Mouse (Mus musculus) retina, embryonic 14.5 days (tissue): ENCODE data around the gene Card6.
A peak's percentile ranks its signal among the peaks of the same experiment; 100 is the strongest.

Experiments
- DNase-seq: peaks from one replicate; pipeline ENCODE4 v3.0.0-alpha.2; 2015; ENCODE audit warnings: low spot score

Gene Card6

DNA sequence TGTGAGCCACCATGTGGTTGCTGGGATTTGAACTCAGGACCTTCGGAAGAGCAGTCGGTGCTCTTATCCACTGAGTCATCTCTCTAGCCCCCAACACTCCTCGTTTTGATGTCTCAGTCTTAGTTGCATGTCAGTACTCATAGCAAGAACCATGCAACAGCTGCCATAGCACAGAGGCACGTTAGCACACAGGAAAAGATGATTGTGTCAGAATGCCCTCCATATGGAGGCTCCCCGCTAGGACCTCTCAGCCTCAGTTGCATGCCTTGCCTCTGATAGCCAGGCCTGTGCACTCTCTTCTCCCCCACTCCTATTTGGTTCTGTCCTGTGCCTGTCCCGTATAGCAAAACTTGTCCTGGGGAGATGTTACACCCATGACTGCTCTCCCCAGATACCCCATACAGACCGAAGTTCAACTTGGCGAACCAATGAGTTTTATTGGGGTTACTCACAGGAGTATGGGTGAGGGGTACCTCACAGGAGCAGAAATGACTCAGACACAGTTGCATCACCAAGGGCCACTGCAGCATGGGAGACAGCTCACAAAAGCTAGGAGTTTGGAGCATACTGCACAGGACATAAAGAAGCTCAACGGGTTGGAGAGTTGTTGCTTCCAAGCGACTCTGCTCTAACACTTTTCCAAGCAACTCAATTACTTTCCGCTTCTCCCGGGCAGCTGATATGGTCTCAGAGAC is 20.9 kb upstream of the Card6 start:
- DNase-seq: no peak

DNA sequence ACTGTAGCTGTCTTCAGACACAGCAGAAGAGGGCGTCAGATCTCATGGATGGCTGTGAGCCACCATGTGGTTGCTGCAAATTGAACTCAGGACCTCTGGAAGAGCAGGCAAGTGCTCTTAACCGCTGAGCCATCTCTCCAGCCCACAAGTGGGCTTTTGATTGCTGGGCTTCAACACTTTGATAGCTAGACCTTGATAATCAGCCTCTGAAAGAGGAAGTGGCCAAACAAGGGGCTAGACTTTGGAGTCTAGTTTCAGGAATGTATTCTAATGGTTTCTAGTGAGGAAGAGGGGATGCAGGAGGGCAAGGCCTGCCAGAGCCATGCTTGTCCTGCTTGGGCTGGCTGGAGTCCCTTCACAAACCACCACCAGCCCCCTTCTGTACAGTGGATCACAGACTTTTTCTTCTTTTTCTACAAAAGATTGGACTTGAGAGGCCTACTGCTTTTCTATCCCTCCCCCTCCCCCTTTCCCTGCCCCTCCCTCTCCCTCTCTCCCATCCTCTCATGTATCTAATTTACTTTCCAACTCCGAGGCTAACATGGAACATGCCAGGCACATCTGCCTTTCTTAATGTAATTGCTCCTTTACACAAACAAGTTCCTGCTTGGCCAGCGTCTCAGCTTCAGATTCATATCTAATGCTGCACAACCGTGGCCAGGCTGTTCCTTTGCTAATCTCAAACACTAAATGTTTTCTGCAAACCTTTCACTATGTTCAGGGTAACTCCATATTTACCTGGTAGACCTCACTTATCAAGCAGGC is 20.0 kb upstream of the Card6 start:
- no peak for DNase-seq

DNA sequence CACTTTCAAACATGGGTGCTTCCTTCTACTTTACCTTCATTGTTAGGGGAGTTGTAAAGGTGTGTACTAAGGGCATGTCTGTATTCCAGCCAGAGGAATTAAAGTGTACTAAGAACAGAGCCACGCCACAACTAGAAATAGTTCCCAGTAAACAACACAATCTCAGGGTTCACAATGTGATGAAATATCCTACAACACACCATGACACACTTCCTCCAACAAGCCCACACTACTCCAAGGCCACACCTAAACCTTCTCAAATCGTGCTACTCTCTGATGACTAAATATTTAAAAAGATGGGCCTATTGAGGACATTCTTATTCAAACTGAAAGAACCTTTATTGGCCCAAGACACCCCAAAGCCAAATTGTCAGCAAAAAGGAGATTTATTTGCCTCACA is 19.1 kb upstream of the Card6 start:
- no peak for DNase-seq

DNA sequence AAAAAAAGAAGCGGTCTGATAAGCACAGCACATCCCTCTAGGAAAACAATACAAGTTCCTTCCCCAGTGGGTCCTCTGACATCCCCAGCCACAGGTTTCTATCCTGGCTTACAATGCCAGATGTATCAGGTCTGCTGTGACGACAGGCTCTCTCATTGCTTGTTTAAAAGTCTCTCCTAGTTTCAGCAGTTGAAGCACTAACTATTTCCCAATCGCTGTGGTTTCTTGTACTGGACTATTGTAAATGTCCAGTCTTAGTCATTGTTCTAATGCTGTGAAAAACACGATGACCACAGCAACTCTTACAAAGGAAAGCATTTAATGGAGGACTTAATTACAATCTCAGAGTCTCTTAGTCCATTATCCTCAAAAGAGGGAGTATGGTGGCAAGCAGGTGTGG is 18.1 kb upstream of the Card6 start:
- no peak for DNase-seq

DNA sequence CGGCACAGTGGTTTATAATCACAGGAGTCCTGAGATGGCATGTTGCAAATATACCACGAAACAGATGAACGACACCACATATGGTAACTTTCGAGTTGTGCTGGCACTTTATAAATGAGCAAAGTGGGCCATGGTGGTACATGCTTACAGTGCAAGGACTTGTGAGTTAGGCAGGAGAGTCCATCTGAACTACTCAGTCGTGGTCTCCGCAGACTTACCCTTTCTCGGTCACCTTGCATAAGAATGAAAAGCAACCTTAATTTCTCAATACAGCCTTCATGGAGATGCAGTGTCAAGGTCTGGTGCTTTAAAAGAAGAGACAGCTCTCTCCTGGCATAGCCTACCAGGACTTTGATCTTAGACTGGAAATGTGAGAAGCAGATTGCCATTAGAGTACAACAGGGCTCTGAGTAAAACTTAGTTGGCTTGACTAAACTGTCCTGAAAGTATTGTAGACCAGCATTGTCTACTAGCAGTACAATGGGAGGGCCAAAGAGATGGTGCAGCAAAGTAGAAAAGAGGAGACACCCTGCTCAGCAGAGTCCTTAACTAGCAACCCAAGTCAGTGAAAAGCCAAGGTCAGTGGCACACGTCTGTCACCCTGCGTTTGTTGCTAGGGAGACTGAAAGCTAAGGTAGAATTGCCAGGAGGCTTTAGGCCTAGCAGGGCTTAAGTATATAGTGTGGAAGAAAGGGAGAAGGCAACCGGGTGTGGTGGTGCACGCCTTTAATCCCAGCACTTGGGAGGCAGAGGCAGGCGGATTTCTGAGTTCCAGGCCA is 13.4 kb upstream of the Card6 start:
- DNase-seq: no peak

DNA sequence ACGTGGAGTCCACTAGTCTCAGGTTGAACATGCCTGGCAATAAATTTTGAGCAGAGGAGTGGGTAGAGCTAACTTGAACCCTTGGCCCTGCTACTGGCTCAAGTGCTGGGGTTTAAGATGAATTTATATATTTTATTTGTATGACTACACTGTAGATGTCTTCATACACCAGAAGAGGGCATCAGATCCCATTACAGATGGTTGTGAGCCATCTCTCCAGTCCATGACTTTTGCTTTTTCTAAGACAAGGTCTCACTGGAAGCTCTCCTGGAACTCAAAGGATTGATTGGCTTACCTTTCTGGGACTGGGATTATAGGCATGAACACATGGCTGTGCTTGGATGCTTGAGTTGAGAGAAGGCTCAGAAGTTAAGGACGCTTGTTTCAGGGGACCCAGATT is 11.4 kb upstream of the Card6 start:
- DNase-seq: no peak

DNA sequence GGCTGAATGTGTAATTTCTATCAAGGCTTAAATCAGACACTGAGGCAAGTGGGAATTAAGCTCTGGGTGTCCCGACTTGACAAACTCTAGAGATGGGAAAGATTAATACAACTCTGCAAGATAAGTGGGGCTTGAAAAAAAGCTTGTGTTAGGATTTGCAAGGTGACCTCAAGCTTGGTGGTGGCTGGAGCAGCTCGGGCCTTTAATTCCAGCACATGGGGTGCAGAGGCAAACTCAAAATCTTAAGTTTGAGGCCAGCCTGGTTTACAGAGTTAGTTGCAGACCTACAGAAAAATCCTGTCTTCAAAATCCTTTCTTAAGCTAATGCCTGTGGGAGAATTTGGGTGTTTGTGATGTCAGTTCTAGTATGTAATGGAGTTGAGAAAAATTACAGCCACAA is 10.9 kb upstream of the Card6 start:
- DNase-seq: no peak

DNA sequence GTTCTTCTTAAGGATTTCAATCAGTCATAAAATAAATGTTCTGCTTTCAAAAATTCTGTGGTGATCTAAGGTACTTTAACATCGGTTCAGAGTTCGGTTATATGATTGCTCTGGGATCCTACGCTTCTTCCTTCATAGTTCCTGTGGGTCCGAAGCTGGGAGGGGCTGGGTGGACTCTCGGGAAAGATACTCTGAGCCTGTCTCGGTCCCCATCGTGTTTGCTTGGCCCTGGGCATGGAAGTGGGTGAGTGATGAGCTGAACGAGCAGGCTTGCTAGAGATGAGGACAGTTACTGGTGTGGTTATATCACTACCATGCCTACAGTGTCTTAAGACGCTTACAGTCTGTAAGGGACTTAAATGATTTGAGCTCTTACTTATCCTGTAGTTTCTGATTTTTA is 10.3 kb upstream of the Card6 start:
- DNase-seq: no peak

DNA sequence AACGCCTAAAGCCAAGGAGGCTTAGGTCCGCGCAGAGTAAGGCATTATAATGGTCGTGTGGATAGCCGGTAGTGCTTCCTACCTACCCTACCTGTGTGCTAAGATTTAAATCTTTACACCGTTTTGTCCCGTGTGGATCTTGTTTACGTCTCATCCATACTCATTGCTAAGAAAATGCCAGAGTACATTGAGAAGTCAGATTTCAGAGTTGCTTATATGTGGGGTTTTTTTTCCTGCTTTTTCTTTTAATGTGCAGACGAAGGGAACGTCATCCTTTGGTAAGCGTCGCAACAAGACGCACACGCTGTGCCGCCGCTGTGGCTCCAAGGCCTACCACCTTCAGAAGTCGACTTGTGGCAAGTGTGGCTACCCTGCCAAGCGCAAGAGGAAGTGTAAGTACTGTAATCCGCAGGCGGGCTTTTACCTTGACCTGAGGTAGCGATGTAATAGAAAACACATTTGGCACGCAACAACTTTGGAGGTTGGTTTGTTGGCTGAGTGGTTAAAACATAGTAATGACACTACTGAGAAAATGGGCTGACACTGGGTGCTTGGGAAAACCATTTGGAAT is 8.8 kb upstream of the Card6 start:
- DNase-seq: no peak

DNA sequence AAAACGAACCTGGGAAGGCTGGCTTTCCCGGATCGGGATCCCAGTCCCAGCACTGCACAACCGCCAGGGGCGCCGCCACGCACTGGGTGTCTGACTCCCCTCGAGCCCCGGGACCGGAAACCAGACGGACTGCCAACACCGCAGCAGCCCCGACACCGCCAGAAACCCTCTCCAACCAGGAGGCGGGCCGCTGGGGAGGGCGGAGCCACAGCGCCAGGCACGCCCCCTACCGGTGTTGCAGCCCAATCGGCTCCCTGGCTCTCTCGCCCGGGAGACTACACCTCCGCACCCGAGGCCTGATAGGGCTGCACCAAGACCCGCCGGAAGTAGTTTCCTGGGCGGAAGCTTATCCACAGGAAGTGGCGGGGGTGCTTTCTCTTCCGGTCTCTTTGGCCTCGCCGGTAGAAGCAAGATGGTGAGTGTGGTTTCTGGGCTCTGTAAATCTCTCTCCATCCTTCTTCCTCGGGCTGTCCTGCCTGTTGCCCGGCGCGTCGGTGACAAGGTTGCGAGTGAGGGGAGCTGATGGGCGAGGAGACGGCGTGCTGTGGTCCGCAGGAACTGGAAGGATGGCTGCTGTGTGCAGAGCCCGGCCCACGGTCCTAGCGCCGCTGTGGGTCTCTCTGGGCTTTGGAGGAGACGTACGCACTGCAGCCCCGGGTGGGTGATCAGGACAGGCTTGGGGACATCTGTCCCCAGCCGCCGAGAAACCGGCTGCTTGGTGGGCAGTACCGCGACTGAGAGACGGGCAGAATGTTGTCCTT is 8.1 kb upstream of the Card6 start, which contains the start of gene Rpl37:
Rpl37 (plus strand) TSS at position 376 of the 761 bp plus-strand sequence.
- DNase-seq: peak; percentile 99

DNA sequence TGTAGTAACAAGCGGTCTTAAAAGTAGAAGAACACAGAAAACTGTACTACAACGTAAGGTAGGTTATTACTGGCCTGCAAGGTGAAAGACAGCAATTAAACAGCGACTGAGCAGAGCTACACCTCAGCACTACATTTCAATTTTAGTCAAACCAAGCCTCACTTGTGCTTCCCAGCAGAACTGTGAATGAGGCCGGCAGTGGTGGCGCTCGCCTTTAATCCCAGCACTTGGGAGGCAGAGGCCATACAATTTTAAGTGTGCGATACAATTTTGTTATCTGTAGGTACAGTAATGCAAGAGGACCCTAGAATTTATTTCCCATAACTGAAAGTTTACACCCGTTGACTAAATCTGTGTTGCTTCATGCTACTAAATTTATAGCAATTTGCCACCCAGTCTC is 6.8 kb upstream of the Card6 start:
- no peak for DNase-seq

DNA sequence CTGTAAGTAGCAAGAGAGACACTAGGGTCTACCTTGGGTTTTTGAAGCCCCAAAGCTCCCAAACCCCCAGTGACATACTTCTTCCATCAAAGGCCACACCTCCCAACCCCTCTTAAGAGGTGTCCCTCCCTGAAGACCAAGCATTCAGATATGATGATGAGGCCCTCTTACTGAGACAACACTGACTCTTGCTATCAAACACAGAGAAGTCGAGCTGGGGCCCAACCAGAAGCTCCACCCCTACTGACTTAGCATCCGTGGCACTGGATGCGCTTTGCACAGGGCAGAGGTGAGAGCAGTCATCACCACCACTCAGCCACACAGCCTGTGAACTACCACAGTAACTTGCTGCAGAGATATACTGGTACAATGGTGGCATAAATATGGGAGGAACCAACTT is 4.3 kb upstream of the Card6 start:
- no peak for DNase-seq

DNA sequence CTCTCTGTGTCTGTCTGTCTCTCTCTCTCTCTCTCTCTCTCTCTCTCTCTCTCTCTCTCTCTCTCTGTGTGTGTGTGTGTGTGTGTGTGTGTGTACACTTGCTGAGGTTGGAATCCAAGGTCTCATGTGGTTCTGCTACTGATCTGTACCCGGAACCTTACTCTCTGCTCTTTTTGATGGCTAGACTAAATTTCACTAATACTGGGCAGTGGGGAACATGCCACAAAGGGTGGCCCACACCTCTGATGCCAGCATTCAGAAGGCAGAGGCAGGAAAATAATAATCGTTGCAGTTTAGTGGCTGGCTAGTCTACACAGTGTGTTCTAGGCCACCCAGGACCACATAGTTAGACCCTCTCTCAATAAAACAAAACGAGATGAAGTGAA is 309 bp upstream of the Card6 start:
- DNase-seq: no peak

DNA sequence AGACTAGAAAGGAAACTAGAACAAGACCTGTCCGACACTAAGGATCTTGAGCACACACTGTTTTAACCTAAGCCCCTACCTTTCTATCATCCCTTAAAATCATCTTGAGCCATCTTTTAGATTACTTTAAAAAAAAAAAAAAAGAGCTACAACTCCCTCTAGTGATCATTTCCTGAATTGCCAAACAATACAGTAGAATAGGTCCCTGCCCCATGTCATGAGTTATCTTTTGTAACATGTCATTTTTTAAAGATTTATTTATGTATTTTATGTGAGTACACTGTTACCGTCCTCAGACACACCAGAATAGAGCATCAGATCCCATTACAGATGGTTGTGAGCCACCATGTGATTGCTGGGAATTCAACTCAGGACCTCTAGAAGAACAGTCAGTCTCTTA is 2.0 kb downstream of the Card6 start:
- peak; percentile 71 for DNase-seq

DNA sequence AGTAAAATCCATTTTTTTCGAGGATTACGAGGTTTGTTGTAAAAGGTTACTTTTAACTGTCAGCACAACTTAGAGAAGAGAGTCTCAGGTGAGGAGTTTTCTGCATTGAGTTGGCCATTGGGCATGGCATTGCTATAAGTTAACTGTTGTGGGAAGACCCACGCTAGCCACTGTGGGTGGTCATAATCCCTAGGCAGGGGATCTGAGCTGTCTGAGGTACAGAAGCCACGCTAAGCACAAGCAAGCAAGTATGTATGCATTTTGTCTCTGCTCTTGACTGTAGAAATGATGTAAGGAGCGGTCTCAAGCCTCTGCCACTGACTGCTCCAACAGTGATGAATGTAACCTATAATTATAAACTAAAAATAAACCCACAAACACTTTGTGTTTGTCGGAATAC is 2.4 kb downstream of the Card6 start:
- DNase-seq: no peak

DNA sequence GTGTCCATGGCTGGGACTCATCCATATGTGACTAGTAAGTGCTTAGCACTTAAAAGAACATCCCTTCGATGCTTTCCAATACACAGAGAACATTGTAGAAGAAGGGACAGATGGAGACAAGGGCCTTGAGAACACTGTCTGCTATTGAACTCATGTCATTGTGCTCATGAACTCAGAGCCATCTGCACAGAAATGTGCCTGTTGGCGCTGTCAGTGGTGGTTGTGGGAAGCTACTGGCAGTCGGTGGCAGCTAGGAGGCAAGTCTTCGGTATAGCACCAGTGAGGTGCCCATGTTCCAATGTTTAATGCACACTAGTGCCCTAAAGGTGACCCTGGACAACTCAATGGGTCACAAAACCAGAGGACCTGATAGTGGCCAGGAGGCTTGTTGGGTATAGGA is 6.0 kb downstream of the Card6 start:
- no peak for DNase-seq

DNA sequence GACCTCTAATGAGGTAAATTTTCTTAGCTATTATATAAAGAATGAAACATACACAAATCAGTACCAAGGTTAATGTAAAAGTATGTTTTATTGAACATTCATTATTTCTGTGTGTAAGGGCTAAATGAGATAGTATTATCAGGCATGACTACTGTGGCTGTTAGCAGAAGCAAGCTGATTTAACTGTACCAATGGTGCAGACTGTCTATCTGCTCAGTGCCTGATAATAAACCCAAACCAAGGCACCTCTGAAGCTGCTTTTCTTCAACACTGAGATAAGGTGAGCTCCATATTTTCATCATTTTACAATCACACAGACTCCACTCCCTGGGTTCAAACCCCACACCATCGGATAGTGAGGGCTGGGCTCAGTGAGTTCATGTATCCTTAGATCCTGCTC is 11.0 kb downstream of the Card6 start:
- no peak for DNase-seq

DNA sequence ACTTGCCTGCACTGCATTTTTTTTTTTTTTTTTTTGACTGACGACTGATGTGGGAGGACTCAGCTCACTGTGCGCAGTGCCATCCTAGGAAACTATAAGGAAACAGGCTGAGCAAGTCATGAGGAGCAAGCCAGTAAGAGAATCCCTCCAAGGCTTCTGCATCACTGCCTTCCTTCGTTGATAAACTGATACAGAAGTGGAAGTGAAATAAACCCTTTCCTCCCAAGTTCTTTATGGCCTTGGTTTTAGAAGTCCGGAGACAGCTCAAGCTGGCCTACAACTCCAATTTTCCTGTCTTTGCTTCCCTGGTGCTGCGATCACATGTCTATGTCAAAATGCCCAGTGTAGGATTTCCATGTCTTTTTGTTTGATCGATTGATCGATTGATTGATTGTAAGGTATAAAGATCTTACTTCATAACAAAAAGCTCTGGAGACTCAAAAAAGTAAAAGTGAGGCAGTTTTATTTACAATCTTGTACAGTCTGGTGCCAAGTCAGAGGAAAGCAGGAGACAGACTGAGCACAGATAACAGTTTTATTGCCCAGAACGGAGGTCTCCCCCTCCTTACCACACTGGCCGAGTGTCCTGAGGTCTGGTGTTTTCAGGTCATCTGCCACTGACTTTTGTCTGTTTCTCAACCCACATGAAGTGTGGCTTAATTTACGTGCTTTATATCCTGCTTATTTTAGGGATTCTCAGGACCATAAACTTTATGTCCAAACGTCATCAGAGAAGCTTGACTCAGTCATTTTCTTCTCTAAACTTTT is 12.6 kb downstream of the Card6 start:
- DNase-seq: no peak

DNA sequence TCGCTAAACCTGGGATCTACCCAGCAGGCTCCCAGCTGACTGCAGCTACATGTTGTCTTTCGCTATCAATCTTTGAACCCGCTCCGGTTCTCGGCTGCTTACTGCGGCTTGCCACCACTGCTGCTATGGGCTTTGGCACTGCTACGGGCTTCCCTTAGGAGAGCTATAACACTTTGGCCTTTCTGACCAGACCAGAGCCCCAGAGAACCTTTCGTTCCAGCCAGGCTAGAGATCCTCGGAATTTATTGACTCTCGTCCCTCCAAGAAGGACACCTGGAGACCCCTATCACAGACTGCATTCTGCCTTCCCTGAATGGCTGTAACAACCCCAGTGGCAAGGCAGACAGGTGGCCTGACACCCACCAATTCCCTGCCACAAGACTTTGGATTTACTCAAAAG is 18.2 kb downstream of the Card6 start:
- DNase-seq: no peak

DNA sequence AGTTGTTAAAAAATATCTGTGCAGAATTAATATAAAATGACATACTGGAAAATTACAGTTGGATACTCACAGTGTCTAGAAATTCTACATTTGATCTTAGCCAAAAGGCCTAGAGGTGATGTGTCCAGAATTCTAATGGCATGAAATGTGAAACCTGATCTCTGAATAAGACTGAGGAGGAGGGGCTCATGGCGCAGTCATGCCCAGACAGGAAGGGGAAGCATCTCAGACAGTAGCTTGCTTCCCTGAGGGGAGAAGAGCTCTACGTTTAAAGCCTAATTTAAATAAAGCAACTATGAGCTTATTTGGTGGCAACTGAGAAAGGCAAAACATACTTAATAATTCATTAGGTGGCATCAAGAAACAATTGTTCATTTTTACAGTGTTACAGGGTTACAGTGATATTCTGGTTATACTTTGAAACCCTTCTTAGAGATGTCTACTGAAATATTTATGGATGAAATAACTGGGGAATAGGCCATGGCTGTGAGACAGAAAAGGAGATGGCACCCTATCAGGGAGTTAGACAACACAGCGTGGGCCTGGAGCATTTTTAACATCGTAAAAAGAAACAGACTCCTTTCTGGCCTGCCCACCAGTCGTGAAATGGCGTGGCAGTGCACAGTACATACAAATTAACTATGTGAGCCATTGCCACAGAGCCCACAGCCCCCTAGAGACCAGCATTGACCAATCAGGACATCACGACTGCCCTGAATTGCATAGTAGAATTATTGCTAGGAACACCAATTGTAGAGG is 19.3 kb downstream of the Card6 start:
- DNase-seq: no peak
